Mouse (Mus musculus) heart, embryonic 10.5 days (tissue): ENCODE results near the gene Tprkb. TPM values are rescaled to one million over a fixed set of nuclear protein-coding genes. Genes with fewer than 3 reads are reported as not detected.
"Not testable (repeated sequence)": the region's sequence is repeated elsewhere in the genome, so short reads cannot be mapped to it uniquely, and the experiment has no call there.

Experiments
- DNase-seq: peaks from one replicate; pipeline ENCODE4 v3.0.0-alpha.2; 2017; ENCODE audit warnings: low spot score
- H3K27ac ChIP-seq: fragments of 300-500 bp; sonication (generic); 2 replicates; pipeline ENCODE4 v1.5.1; 2016; ENCODE audit warnings: mild to moderate bottlenecking
- H3K27me3 ChIP-seq: fragments of 300-500 bp; sonication (generic); 2 replicates; pipeline ENCODE4 v1.6.1; 2016; ENCODE audit warnings: mild to moderate bottlenecking; ENCODE audit not compliant: poor library complexity, insufficient read depth, severe bottlenecking
- H3K36me3 ChIP-seq: fragments of 300-500 bp; sonication (generic); 2 replicates; pipeline ENCODE4 v1.6.1; 2016; ENCODE audit warnings: mild to moderate bottlenecking, moderate library complexity
- H3K4me1 ChIP-seq: fragments of 300-500 bp; sonication (generic); 2 replicates; pipeline ENCODE4 v1.6.1; 2016; ENCODE audit warnings: mild to moderate bottlenecking
- H3K4me3 ChIP-seq: fragments of 300-500 bp; sonication (generic); 2 replicates; pipeline ENCODE4 v1.5.1; 2016; ENCODE audit warnings: mild to moderate bottlenecking, moderate library complexity
- H3K9me3 ChIP-seq: fragments of 300-500 bp; sonication (generic); 2 replicates; pipeline ENCODE4 v1.6.1; 2016; ENCODE audit warnings: mild to moderate bottlenecking, moderate library complexity
- WGBS: fragments of 180-500 bp; shearing (Covaris S2); methylation state at CpG from one replicate; pipeline ENCODE4 v1.1.7; 2016; 5-methylcytosine and 5-hydroxymethylcytosine counted together
- polyA plus RNA-seq: library from polyadenylated mRNA; unstranded; fragments of >200 nt; fragmentation: Nextera tagmentation; extraction: Ambion mirVana; gene quantifications from 2 replicates; pipeline ENCODE4 v1.2.1, GENCODE M21; 2016

Gene Tprkb
- polyA plus RNA-seq, 1 experiment from 2014 or later: 28.8 TPM

DNA sequence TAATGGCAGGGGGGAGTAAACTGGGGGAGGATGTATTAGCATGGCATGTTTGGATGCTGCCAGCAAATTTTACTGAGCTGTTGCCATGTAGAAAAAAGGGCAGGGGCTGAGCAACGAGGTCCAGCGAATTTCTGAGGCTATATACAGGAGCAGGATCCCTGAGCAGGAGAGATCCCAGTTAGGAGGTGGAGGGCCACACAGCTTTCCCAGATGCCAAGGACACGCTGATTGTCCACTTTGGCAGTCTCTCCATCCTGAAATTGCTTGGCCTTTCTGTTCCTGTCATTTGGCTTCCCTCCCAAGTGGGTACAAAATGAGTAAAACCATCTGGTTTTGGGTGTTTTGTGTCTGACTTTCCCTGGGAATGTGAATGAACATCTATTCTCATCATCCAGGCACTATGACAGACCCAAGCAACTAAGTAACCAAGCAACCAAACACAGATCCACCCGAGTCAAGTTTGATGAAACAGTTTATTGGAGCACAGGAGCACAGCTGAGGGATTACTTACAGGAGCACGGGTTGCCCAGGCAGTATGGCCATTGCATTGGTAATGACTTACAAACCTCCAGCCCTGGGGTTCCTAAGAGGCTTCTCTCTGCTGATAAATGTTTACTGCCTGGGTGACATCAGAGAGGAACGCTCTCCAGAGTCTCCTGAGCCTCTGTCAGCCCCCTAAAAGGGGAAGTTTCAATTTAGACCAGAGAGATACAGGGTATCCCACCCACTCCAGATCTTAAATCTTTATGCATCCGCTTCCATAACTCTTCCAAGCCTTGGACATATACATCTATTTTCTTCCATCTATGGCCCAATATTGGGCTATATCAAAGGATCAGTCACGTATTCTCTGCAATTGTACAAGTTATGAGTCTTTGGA lies 12.8 kb upstream of the Tprkb start:
- H3K4me1 ChIP-seq, H3K27ac ChIP-seq, H3K9me3 ChIP-seq, H3K4me3 ChIP-seq, H3K36me3 ChIP-seq, H3K27me3 ChIP-seq, DNase-seq: not testable (repeated sequence)
- 75% methylated on average over 7 of the region's 8 CpGs for WGBS

DNA sequence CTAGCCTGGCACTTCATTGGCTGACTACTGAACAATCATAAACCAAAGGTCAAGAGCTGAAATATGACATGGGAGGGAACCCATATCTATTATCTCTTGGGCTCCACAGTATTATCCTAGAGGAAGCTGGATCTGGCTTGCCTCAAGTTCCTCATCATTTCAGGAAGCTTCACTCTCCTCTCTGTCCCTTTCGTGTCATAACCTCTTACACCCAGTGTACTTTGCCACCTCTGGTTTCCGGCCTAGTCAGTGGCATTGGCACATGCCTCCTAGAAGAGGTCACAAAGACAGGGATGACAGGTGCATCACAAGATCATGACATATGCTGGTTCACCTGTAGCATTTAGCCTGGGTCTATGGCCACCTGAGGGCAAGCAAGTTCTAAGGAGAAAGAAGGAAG lies 9.4 kb upstream of the Tprkb start:
- Histone ChIP-seq H3K27ac (no peak overlapping the region), H3K27me3 (peaks cover 9% of the 10 kb centered on the region; the same call in 1 of the 2 replicates), H3K9me3 (no peaks in the 10 kb centered on the region), H3K4me1 (no peaks in the 10 kb centered on the region), H3K4me3 (no peak overlapping the region), H3K36me3 (no peaks in the 10 kb centered on the region)
- WGBS: 74% methylated on average over 2 of the region's 2 CpGs
- DNase-seq: no peak

DNA sequence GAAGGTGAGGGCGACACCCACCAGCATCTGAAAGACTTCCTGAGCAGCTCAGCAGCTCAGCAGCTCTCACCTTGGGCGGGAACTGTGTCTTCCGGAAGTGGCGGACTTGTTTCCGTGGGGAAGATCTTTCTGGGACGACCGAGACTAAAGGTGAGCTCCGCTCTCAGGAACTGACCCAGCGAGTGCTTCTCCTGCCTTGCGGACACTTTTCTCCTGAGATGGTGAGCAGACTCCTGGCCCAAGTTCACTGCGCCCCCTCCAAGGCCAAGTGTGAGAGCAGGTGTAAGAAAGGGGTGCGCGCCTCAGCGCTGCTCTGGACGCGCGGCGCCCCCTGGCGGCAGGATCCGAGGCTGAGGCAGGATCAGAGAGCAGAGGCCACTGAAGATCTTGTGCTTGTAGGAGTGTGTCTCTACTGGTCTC lies 7.0 kb upstream of the Tprkb start, which contains the start of gene Nat8f4:
TSS of gene Nat8f4 (minus strand) at position 243 of the 420 bp plus-strand sequence.
- H3K9me3 ChIP-seq, DNase-seq, H3K36me3 ChIP-seq, H3K27me3 ChIP-seq, H3K4me1 ChIP-seq: not testable (repeated sequence)
- peak within 1 kb of the TSS; percentile 50 for H3K4me3 ChIP-seq
- 0 out of 2 replicates have a peak within 1 kb of the TSS, but pooled peaks have one; percentile 29 for H3K27ac ChIP-seq
- 17% methylated on average over 20 of the region's 20 CpGs for WGBS

DNA sequence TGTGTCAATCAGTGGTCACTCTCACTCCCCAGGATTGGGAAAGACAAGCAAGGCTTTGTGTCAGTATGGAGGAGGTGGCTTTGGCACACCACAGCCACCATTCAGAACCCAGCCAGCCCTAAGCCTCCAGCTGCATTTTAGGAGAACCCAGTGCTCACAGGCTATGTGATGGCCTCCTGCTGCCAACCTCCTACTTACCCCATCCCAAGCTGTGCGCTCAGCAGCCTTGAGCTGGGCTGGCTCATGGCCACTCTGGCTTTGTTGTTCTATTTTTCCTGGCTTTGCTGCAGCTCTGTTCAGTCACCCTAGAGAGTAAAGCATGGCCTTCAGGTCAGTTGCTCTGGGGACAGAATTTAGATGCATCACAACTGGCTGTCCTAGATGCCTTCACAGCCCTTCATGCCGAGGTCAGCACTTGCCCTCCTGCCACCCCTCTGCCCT lies 4.7 kb upstream of the Tprkb start:
- H3K4me3 ChIP-seq, DNase-seq, H3K4me1 ChIP-seq, H3K36me3 ChIP-seq, H3K27me3 ChIP-seq, H3K9me3 ChIP-seq, H3K27ac ChIP-seq: not testable (repeated sequence)
- WGBS: 61% methylated on average over 2 of the region's 2 CpGs

DNA sequence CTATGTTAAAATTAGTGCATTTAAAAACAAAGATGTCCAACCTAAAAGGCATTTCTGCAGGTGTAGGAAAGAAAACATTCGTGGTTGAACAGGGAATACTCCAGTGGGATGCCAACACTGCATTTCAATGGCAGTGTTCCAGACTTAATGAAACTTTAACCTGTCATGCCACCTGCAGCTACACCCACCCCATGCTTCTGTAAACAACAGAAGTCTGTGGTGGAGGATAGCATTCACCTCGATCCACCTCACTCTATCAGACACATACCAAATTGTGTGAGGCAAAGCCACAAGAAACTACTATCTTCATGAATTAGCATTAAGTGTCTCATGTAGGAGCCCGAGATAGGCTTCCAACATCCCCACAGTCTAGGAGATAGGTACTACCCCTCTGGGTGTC lies 3.3 kb upstream of the Tprkb start:
- Histone ChIP-seq H3K4me1 (no peaks in the 10 kb centered on the region), H3K27ac (no peak overlapping the region), H3K4me3 (no peak overlapping the region), H3K27me3 (no peaks in the 10 kb centered on the region), H3K36me3 (no peaks in the 10 kb centered on the region), H3K9me3 (no peaks in the 10 kb centered on the region)
- WGBS: 61% methylated on average over 3 of the region's 3 CpGs
- DNase-seq: no peak

DNA sequence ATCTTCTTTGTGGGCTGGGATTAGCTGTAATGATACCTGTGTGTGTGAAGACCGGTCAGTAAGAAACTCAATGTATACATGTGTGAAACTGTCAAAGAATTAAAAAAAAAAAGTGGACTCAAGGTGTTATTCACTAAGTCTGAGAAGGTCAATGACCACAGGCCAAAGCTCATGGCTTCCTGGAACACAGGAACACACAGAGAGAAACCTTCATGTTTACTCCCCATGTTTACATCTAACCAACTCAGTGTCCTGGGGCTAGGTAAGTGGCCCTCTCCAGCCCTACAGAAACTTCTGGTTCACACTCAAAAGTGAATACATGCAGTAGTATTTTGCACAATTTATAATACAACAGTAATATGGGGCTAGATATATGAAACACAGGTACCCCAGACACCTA lies 2.0 kb upstream of the Tprkb start:
- H3K27ac ChIP-seq: no peak overlapping the region
- peaks cover 2% of the 10 kb centered on the region for H3K4me1 ChIP-seq
- 83% methylated on average over 1 of the region's 1 CpGs for WGBS
- H3K9me3 ChIP-seq: no peaks in the 10 kb centered on the region
- DNase-seq: no peak
- no peaks in the 10 kb centered on the region for H3K36me3 ChIP-seq
- no peak overlapping the region for H3K4me3 ChIP-seq
- no peaks in the 10 kb centered on the region for H3K27me3 ChIP-seq

DNA sequence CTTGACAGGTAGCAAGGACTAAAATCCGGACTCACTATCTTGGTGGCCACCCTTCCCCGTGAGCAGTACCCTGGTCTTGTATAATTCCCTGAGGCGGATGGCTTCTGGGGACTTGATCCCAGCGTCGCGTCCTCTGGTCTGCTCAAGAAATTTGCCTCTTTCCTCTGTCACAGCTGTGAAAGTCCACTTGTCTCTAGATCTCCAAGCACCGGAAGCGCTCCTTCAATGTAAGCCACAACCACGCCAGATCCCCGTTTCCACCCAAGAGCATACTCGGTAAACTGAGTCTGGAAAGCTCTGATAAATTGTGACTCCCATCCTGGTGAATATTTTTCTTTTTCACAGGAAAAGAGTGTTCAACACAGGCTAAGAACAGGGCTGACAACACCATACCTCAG lies 3.5 kb downstream of the Tprkb start:
- DNase-seq: no peak
- 4% methylated on average over 11 of the region's 11 CpGs for WGBS
- Histone ChIP-seq H3K4me3 (peak overlapping the region; percentile 74), H3K4me1 (peaks cover 12% of the 10 kb centered on the region), H3K27me3 (no peaks in the 10 kb centered on the region), H3K27ac (peak overlapping the region; percentile 90), H3K9me3 (no peaks in the 10 kb centered on the region), H3K36me3 (no peaks in the 10 kb centered on the region)

DNA sequence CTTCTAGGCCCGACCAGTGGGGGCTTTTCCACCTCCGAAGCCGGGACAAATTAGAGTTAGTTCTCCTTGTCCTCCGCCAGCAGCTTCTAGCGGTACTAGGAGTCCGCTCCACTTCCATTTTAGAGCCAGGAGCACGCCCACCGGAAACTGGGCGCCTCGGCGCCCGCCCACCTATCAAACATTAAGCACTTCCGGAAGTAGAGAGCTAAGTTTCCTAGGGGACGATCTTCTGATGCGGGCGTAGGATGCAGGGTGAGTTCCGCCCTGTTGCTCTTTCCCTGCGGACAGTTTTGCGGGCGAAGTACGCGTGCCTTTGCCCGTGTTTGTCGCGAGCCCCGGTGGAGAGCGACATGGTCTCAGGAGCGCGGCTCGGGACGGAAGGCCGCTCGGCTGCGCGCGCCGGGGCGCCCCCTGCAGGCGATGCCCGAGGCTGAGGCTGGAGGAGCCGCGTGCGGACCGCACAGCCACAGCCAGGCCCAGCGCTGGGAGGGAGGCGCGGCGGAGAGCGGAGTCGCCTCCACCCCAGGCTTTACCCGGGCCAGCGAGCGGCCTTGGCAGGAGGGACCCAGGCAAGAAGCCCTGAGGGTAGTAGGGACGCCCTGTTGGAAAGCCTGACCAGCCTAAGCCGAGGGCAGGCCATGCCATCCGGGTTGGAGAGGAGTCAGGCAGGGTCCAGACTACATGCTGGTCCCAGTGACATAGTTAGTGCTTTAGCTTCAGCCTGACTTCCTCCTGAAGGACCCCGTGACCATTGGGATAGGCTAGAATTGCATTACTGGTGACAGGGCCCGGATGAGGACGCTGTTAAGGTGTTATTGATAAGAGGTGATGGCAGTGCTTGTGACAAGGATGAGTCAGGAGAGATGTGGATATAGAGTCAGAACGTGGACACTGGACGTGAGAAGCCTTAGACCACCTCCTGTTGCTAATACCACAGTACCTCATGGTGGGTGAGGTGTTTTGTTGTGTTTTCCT lies 4.2 kb downstream of the Tprkb start, which contains the start of gene Nat8f1:
TSS of gene Nat8f1 (minus strand) at position 149 of the 975 bp plus-strand sequence.
- peak within 1 kb of the TSS; percentile 74 for H3K4me3 ChIP-seq
- H3K27ac ChIP-seq: peak within 1 kb of the TSS; percentile 90
- not testable (repeated sequence) for H3K36me3 ChIP-seq, H3K27me3 ChIP-seq, H3K9me3 ChIP-seq
- WGBS: under 1% methylated on average over 61 of the region's 61 CpGs
- H3K4me1 ChIP-seq: peaks cover 12% of the 10 kb centered on the region
- DNase-seq: peak; percentile 96

DNA sequence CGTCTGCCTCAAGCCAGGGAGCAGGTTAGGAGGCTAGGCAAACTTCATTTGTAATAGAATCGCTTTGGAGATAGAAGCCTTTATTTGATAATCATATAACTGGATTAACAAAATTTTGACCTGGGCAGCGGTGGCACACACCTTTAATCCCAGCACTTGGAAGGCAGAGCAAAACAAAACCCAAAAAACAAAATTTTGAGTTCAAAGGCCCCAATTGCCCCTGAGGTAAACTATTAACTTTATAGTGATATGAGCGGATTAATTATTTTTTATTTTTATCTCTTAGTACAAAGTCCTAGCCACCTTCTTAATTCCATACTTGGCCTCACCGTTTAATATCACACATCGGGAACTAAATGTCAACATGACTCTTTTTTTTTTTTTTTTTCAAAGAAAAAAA lies 4.9 kb downstream of the Tprkb start:
- Histone ChIP-seq H3K27ac (peak overlapping the region; percentile 90), H3K36me3 (peaks cover 8% of the 10 kb centered on the region; the same call in 1 of the 2 replicates), H3K27me3 (no peaks in the 10 kb centered on the region), H3K4me1 (peaks cover 12% of the 10 kb centered on the region), H3K9me3 (no peaks in the 10 kb centered on the region), H3K4me3 (peak overlapping the region; percentile 74)
- DNase-seq: no peak
- 81% methylated on average over 6 of the region's 6 CpGs for WGBS

DNA sequence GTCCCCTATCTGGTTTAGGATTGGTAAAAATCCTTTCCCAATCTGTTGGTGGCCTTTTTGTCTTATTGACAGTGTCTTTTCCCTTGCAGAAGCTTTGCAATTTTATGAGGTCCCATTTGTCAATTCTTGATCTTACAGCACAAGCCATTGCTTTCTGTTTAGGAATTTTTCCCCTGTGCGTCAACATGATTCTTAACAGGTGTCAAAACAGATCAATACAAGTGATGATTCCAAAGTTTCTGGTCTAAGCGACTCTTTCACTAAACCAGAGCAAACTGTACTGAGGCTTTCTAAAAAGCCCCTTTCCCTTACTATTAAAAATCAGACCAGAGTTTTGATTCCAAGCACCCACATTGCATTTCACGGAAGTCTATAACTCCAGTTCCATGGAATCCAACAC lies 6.7 kb downstream of the Tprkb start:
- H3K36me3 ChIP-seq: peaks cover 22% of the 10 kb centered on the region
- DNase-seq, H3K27ac ChIP-seq, H3K4me3 ChIP-seq, H3K27me3 ChIP-seq, H3K9me3 ChIP-seq: not testable (repeated sequence)
- peaks cover 12% of the 10 kb centered on the region for H3K4me1 ChIP-seq
- WGBS: 91% methylated on average over 3 of the region's 3 CpGs

DNA sequence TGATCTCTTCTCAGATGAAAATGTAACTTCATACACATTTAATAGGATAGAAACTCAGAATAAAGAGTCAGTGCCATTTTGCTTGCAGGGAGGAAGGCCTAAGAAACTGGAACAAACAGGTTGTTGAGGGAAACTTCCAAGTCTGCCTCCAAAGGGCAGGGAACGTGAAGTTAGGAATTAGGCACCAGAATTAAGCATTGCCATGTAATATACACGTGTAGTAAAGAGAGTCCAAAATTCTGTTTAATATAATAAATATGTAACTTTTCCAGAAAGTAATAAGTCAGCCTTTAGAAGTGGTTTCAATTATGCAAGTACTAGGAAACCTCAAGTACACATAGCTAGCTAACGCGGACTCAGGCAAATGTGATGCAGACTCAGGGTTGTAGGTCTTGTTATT lies 7.7 kb downstream of the Tprkb start:
- Histone ChIP-seq H3K27ac (no peak overlapping the region), H3K4me1 (peaks cover 12% of the 10 kb centered on the region), H3K36me3 (peaks cover 29% of the 10 kb centered on the region), H3K4me3 (no peak overlapping the region), H3K27me3 (no peaks in the 10 kb centered on the region), H3K9me3 (no peaks in the 10 kb centered on the region)
- DNase-seq: no peak
- 88% methylated on average over 4 of the region's 4 CpGs for WGBS

DNA sequence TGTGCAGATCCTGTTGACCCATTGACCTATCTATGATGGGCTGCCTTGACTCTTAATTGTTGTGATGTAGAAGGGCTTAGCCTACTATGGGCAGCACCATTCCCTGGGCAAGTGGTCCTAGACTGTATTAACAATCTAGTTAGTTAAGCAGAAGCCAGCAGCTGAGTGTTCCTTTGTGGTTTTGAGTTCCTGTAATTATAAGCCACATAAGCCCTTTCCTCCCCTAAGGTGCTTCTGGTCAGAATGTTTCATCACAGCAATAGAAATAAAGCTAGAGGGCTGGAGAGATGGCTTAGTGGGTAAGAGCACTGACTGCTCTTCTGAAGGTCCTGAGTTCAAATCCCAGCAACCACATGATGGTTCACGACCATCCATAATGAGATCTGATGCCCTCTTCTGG lies 12.0 kb downstream of the Tprkb start:
- Histone ChIP-seq H3K36me3 (peaks cover 66% of the 10 kb centered on the region), H3K4me3 (no peak overlapping the region), H3K27me3 (no peaks in the 10 kb centered on the region), H3K9me3 (no peaks in the 10 kb centered on the region), H3K27ac (no peak overlapping the region), H3K4me1 (no peaks in the 10 kb centered on the region)
- 94% methylated on average over 1 of the region's 1 CpGs for WGBS
- no peak for DNase-seq

DNA sequence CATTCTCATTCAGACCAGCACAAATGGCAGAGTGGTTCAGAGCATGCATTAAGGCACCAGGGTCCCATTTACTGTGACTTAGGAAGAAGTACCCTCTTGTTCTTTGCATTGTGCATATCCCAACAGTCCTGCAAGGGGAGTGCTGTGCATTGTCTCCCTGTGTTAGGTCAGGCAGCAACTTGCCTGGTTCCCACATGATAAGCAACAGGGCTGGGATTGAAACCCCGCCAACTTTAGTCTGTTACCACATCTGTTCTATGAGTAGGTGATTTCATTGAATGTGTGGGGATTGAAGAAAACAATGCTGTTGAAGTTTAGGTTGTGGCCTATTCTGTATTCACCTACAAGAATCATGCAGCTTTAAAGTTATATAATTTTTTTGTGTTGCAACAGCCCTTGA lies 15.0 kb downstream of the Tprkb start:
- WGBS: 79% methylated on average over 1 of the region's 1 CpGs
- H3K4me1 ChIP-seq: no peaks in the 10 kb centered on the region
- no peak for DNase-seq
- H3K27me3 ChIP-seq: no peaks in the 10 kb centered on the region
- H3K4me3 ChIP-seq: no peak overlapping the region
- peaks cover 76% of the 10 kb centered on the region for H3K36me3 ChIP-seq
- no peak overlapping the region for H3K27ac ChIP-seq
- no peaks in the 10 kb centered on the region for H3K9me3 ChIP-seq
